Mouse (Mus musculus): ENCODE measurements around the gene Mrm1. TPM values are rescaled to one million over a fixed set of nuclear protein-coding genes. Genes with fewer than 3 reads are reported as not detected.

Mrm1 gene
- 8.2 and 12.2 TPM in 2 replicates for polyA plus RNA-seq (2012; ENCODE audit: low replicate concordance)

GRCm38 (mm10) chr11:84818961-84819692 is at the start of gene Mrm1:
TSS of gene Mrm1 (minus strand) at chr11:84819515.

GRCm38 (mm10) chr11:84828516-84829399 is 9.4 kb upstream of the Mrm1 start, which contains the start of gene Dhrs11:
TSS of gene Dhrs11 (minus strand) at chr11:84828994.

Other genes starting within 250 kb of the Mrm1 start
- gene Dhrs11, start 9.5 kb upstream of the Mrm1 start, polyA plus RNA-seq (2012; ENCODE audit: low replicate concordance) = 12.8 and 36.0 TPM in 2 replicates
- 84.8 and 114 TPM in 2 replicates for gene Ggnbp2, start 51.3 kb upstream of the Mrm1 start, polyA plus RNA-seq (2012; ENCODE audit: low replicate concordance)
- gene Myo19, start 60.6 kb upstream of the Mrm1 start, polyA plus RNA-seq (2012; ENCODE audit: low replicate concordance) = 7.4 and 12.7 TPM in 2 replicates
- 1.3 and 2.4 TPM in 2 replicates for gene Pigw, start 60.8 kb upstream of the Mrm1 start, polyA plus RNA-seq (2012; ENCODE audit: low replicate concordance)
- 1.6 and 1.8 TPM in 2 replicates for gene Znhit3, start 96.9 kb upstream of the Mrm1 start, polyA plus RNA-seq (2012; ENCODE audit: low replicate concordance)
- gene Car4, start 138.3 kb upstream of the Mrm1 start, polyA plus RNA-seq (2012; ENCODE audit: low replicate concordance) = not detected in 2 replicates